Mouse (Mus musculus): ENCODE measurements around the gene Slc22a21. TPM values are rescaled to one million over a fixed set of nuclear protein-coding genes. Genes with fewer than 3 reads are reported as not detected.
"Not testable (repeated sequence)": the region's sequence is repeated elsewhere in the genome, so short reads cannot be mapped to it uniquely, and the experiment has no call there.

Gene Slc22a21
- polyA plus RNA-seq, 1 experiment from 2014 or later: 2.7 TPM

GRCm38 (mm10) chr11:53988081-53988480 lies 7.9 kb upstream of the Slc22a21 start:
- Histone ChIP-seq H3K4me1 (no peaks in the 10 kb centered on the region), H3K4me3 (replicated peaks) (no peak overlapping the region), H3K27me3 (no peaks in the 10 kb centered on the region), H3K9ac (no peak overlapping the region), H3K9me3 (no peaks in the 10 kb centered on the region), H3K27ac (no peak overlapping the region), H3K4me2 (no peak overlapping the region), H3K36me3 (replicated peaks) (no peaks in the 10 kb centered on the region)
- WGBS: 74% methylated on average over 4 of the region's 4 CpGs
- no peak for ATAC-seq (ENCODE audit: low FRiP score)

- H3K4me1 ChIP-seq: no peaks in the 10 kb centered on the region
- H3K36me3 ChIP-seq (replicated peaks): no peaks in the 10 kb centered on the region
- 91% methylated on average over 4 of the region's 4 CpGs for WGBS
- no peak overlapping the region for H3K9ac ChIP-seq
- H3K4me2 ChIP-seq: no peak overlapping the region
- no peaks in the 10 kb centered on the region for H3K9me3 ChIP-seq
- H3K27me3 ChIP-seq: peaks cover 16% of the 10 kb centered on the region
- no peak for ATAC-seq (ENCODE audit: low FRiP score)
- H3K27ac ChIP-seq: no peak overlapping the region
- no peak overlapping the region for H3K4me3 ChIP-seq (replicated peaks)
These were observed 1.3 kb upstream of the Slc22a21 start for GRCm38 (mm10) chr11:53981396-53981795.

GRCm38 (mm10) chr11:53979456-53979787 lies 710 bp downstream of the Slc22a21 start:
- under 1% methylated on average over 23 of the region's 23 CpGs for WGBS
- Histone ChIP-seq H3K4me2 (peak overlapping the region; percentile 94), H3K4me3 (replicated peaks) (peak overlapping the region; percentile 60), H3K9ac (peak overlapping the region; percentile 58), H3K27me3 (peaks cover 16% of the 10 kb centered on the region)
- not testable (repeated sequence) for H3K4me1 ChIP-seq; H3K36me3 ChIP-seq (replicated peaks); H3K27ac ChIP-seq; H3K9me3 ChIP-seq
- ATAC-seq (ENCODE audit: low FRiP score): peak; percentile 30; the same call in 1 of the 2 replicates

- 81% methylated on average over 3 of the region's 3 CpGs for WGBS
- Histone ChIP-seq H3K9me3 (no peaks in the 10 kb centered on the region), H3K4me3 (replicated peaks) (no peak overlapping the region), H3K4me2 (no peak overlapping the region), H3K9ac (no peak overlapping the region), H3K36me3 (replicated peaks) (no peaks in the 10 kb centered on the region), H3K27ac (no peak overlapping the region), H3K4me1 (no peaks in the 10 kb centered on the region), H3K27me3 (peaks cover 16% of the 10 kb centered on the region)
- no peak for ATAC-seq (ENCODE audit: low FRiP score)
These were observed 2.5 kb downstream of the Slc22a21 start for GRCm38 (mm10) chr11:53977672-53978071.

GRCm38 (mm10) chr11:53975559-53975958 lies 4.6 kb downstream of the Slc22a21 start:
- no peaks in the 10 kb centered on the region for H3K9me3 ChIP-seq
- no peak overlapping the region for H3K27ac ChIP-seq
- no peaks in the 10 kb centered on the region for H3K4me1 ChIP-seq
- no peak overlapping the region for H3K4me2 ChIP-seq
- ATAC-seq (ENCODE audit: low FRiP score): no peak
- H3K9ac ChIP-seq: no peak overlapping the region
- no peaks in the 10 kb centered on the region for H3K36me3 ChIP-seq (replicated peaks)
- H3K27me3 ChIP-seq: peaks cover 16% of the 10 kb centered on the region
- no peak overlapping the region for H3K4me3 ChIP-seq (replicated peaks)

GRCm38 (mm10) chr11:53958984-53959383 lies 21.1 kb downstream of the Slc22a21 start:
- Histone ChIP-seq H3K4me1 (no peaks in the 10 kb centered on the region), H3K27ac (no peak overlapping the region), H3K9ac (no peak overlapping the region), H3K4me2 (no peak overlapping the region), H3K36me3 (replicated peaks) (no peaks in the 10 kb centered on the region), H3K27me3 (no peaks in the 10 kb centered on the region), H3K9me3 (no peaks in the 10 kb centered on the region), H3K4me3 (replicated peaks) (no peak overlapping the region)
- no peak for ATAC-seq (ENCODE audit: low FRiP score)
- WGBS: 47% methylated on average over 3 of the region's 3 CpGs

GRCm38 (mm10) chr11:53958176-53958575 lies 22.0 kb downstream of the Slc22a21 start:
- not testable (repeated sequence) for ATAC-seq (ENCODE audit: low FRiP score); H3K9me3 ChIP-seq; H3K4me1 ChIP-seq; H3K9ac ChIP-seq; H3K27ac ChIP-seq; H3K27me3 ChIP-seq; H3K36me3 ChIP-seq (replicated peaks); H3K4me2 ChIP-seq; H3K4me3 ChIP-seq (replicated peaks)
- WGBS: 32% methylated on average over 4 of the region's 4 CpGs

GRCm38 (mm10) chr11:53956636-53957035 lies 23.5 kb downstream of the Slc22a21 start:
- Histone ChIP-seq H3K4me3 (replicated peaks) (no peak overlapping the region), H3K27me3 (no peaks in the 10 kb centered on the region), H3K36me3 (replicated peaks) (no peaks in the 10 kb centered on the region), H3K27ac (no peak overlapping the region), H3K9ac (no peak overlapping the region), H3K4me2 (no peak overlapping the region), H3K9me3 (no peaks in the 10 kb centered on the region), H3K4me1 (no peaks in the 10 kb centered on the region)
- ATAC-seq (ENCODE audit: low FRiP score): no peak
- 78% methylated on average over 1 of the region's 1 CpGs for WGBS

- no peaks in the 10 kb centered on the region for H3K4me1 ChIP-seq
- H3K36me3 ChIP-seq (replicated peaks): no peaks in the 10 kb centered on the region
- H3K9me3 ChIP-seq: no peaks in the 10 kb centered on the region
- no peak overlapping the region for H3K4me3 ChIP-seq (replicated peaks)
- no peak overlapping the region for H3K4me2 ChIP-seq
- H3K9ac ChIP-seq: no peak overlapping the region
- no peaks in the 10 kb centered on the region for H3K27me3 ChIP-seq
- no peak for ATAC-seq (ENCODE audit: low FRiP score)
- WGBS: 91% methylated on average over 3 of the region's 3 CpGs
- H3K27ac ChIP-seq: no peak overlapping the region
These were observed 25.5 kb downstream of the Slc22a21 start for GRCm38 (mm10) chr11:53954653-53955052.

GRCm38 (mm10) chr11:53950133-53950532 lies 30.0 kb downstream of the Slc22a21 start:
- ATAC-seq (ENCODE audit: low FRiP score); H3K9me3 ChIP-seq: not testable (repeated sequence)

GRCm38 (mm10) chr11:53931944-53932318 lies 48.2 kb downstream of the Slc22a21 start:
- not testable (repeated sequence) for H3K27me3 ChIP-seq; H3K9ac ChIP-seq; H3K4me1 ChIP-seq; H3K4me3 ChIP-seq (replicated peaks); H3K9me3 ChIP-seq; H3K36me3 ChIP-seq (replicated peaks); H3K4me2 ChIP-seq; ATAC-seq (ENCODE audit: low FRiP score); H3K27ac ChIP-seq
- WGBS: 66% methylated on average over 4 of the region's 4 CpGs

More at GRCm38 (mm10) chr11:53950133-53950532, 30.0 kb downstream of the Slc22a21 start:
- not testable (repeated sequence) for H3K4me2 ChIP-seq; H3K27ac ChIP-seq; H3K9ac ChIP-seq; H3K4me1 ChIP-seq; H3K27me3 ChIP-seq; H3K36me3 ChIP-seq (replicated peaks); H3K4me3 ChIP-seq (replicated peaks)
- WGBS: 71% methylated on average over 2 of the region's 3 CpGs

GRCm38 (mm10) chr11:53931091-53931943 lies 48.8 kb downstream of the Slc22a21 start:
- 37% methylated on average over 17 of the region's 17 CpGs for WGBS
- Histone ChIP-seq H3K4me3 (replicated peaks) (no peak overlapping the region), H3K9me3 (no peaks in the 10 kb centered on the region), H3K27ac (no peak overlapping the region), H3K27me3 (no peaks in the 10 kb centered on the region), H3K4me1 (no peaks in the 10 kb centered on the region), H3K4me2 (no peak overlapping the region), H3K36me3 (replicated peaks) (no peaks in the 10 kb centered on the region), H3K9ac (no peak overlapping the region)
- no peak for ATAC-seq (ENCODE audit: low FRiP score)

- 71% methylated on average over 3 of the region's 3 CpGs for WGBS
- no peak for ATAC-seq (ENCODE audit: low FRiP score)
- H3K4me1 ChIP-seq: no peaks in the 10 kb centered on the region
- no peak overlapping the region for H3K27ac ChIP-seq
- no peaks in the 10 kb centered on the region for H3K36me3 ChIP-seq (replicated peaks)
- 0 out of 2 replicates have a peak, but pooled peaks cover 4% of the 10 kb centered on the region for H3K9me3 ChIP-seq
- no peak overlapping the region for H3K4me2 ChIP-seq
- H3K9ac ChIP-seq: no peak overlapping the region
- no peak overlapping the region for H3K4me3 ChIP-seq (replicated peaks)
- H3K27me3 ChIP-seq: no peaks in the 10 kb centered on the region
These were observed 50.4 kb downstream of the Slc22a21 start for GRCm38 (mm10) chr11:53929741-53930140.

All from forebrain, embryonic 12.5 days (tissue).